Mouse (Mus musculus): Measurements from ENCODE around the gene Nr2e1.

Gene Nr2e1

DNA sequence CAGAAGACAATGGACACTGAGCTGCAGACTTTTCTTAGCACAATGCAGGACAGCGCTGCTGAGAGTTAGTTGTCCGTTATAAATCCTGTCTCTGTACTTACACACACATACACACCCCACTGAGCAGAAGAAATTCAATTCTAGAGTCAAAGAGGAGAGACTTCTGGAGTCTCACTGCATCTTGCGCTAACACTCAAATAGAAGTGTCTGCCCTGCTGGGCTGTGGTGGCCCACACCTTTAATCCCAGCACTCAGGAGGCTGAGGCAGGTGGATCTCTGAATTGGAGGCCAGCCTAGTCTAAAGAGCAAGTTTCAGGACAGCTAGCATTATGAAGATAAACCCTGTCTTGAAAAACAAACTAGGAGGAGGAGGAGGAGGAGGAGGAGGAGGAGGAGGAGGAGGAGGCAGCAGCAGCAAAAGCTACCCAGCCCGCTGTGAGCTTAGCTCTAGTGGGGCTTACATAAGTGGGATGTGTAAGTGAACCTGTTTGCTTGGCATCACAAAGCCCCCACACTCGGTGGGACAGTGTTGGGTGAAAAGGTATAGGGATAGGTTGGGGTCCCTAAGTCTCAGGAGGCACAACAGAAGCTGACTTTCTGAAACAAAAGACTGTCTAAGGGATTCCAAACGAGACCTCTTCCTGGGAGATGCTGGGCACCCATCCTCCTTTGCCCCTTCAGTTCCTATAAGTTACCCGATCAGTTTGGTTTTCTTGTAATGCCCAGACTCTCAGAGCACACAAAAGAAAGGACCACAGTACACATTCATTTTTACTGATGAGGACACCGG is 4.7 kb upstream of the Nr2e1 start:
- no peak for DNase-seq (ENCODE audit: low spot score)

GRCm38 (mm10) chr10:42585596-42586305 is 2.3 kb upstream of the Nr2e1 start:
- no peak for DNase-seq (ENCODE audit: low spot score)

DNA sequence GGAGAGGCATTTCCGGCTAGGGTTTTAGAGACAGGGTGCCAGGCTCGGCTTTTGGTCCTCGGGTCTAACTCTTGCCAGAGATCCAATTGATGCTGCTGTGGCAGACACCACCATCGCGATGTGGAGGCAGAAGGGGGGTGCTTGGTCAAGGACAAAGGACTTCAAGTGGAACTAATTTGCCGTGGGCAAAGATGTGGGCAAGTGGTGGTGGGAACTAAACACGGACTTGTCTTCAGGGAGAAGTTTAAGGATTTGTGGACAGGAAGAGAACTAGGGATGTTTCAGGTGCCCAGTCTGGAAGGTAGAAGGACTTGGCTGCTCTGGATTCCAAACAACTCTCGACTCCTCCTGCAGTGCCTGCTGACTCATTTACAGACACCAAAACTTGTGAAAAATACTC is 1.7 kb upstream of the Nr2e1 start:
- DNase-seq (ENCODE audit: low spot score) = no peak

DNA sequence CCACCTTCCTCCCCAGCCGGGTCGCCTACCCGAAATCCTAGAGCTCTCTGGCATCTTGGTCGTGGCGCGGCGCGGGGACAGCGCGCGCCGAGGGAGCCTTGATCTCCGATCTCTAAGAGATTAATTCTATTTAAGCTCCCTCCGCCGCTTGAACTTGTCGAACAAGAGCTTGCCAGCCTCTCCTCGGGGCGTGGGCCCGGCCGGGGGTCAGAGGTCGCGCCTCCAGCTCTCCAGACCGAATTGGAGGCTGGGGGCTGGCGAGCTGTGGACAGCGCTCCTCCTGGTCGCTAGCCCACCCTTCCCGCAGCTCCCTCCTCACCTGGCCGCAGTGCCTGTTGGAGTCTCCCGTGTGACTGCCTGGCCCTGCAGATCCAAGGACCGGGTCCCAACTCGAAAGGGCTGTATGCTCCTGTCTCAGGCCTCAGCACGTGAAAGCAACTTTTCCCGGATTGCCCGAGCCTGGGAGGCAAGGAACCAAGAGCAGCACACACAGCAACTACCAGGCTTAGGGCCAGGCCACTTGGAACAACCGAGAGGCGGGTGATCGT is 1.1 kb upstream of the Nr2e1 start:
- DNase-seq (ENCODE audit: low spot score) = peak; percentile 59

GRCm38 (mm10) chr10:42583902-42584435 is 537 bp upstream of the Nr2e1 start:
- DNase-seq (ENCODE audit: low spot score) = peak; percentile 50

DNA sequence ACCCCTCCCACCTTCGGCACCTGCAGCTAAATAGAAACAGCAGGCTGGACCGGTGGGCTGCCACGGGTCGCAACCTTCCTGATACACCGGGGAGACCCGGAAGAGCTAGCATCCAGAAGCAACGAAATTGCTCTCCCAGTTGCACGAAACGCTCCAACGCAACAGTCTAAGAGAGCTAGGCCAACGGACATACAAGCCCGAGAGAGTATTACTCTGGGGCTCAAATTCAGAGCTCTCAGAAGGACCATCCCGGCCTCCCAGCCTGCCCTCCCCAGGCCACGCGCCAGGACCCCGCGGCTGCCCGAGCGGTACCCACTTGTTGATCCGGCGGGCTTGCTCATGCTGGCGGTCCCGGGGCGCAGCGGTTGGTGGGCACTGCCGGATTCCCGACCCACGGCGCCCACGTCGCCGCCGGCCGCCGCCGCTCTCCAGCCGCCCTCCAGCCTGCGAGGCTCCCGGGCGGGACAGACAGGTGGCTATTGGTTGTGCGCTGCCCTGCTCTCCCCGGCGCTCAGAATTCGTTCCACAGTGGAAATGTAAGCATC is 794 bp downstream of the Nr2e1 start:
- peak; percentile 31 for DNase-seq (ENCODE audit: low spot score)

GRCm38 (mm10) chr10:42581694-42582565 is 1.5 kb downstream of the Nr2e1 start:
- DNase-seq (ENCODE audit: low spot score) = peak; percentile 63

DNA sequence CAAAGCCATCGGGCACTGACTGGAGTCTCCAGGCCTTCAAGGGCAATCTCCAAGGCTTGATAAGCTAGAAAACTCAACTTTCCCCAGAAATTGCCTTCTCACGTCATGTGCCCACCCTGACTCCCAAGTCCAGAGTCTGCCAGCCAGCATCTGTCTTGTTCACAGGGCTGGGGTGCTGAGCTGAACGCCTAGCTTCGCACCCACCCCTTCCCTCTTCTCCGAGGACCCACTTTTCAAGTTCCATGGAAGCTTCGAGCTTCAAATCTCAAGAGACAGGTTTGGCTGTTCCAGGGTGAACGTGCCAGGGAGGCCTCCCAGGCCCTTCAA is 2.5 kb downstream of the Nr2e1 start:
- DNase-seq (ENCODE audit: low spot score) = no peak

GRCm38 (mm10) chr10:42580131-42580950 is 3.1 kb downstream of the Nr2e1 start:
- DNase-seq (ENCODE audit: low spot score) = peak; percentile 46

- DNase-seq (ENCODE audit: low spot score) = peak; percentile 47
These were observed 3.8 kb downstream of the Nr2e1 start for GRCm38 (mm10) chr10:42579475-42580130.

DNA sequence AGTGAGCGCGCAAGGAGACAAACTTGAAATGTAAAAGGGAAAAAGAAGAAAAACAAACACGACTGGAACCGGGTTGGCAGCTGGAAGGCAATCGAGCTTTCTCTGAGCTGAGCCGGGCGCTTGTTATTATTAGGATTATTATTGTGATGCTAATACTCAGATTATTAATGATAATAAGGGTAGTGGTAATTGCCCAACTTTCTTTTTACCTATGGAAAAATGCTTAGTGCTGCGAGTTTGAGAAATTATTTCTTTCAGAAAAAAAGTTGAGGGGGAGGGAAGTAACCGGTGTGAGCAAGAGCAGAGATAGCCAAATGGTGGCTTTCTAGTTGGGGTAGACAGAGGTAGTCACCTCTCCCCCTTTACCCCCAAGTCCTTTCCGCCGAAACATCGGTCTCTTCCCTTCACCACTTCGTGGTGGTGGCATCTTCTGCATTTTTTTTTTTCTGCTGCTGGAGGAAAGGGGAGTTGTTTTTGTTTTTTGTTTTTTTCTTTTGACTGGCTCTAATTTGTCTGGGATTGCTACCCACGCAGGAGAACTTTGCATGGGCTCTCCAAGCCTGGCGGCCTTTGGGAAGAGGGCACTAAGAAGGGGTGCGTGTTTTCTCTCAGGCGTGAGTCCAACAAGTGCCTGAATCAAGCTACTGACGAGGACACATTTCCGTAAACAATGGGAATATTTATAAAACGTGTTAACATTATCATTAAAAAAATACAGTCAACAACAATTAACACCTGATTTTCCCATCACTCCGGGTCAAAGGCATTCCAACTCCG is 4.5 kb downstream of the Nr2e1 start:
- no peak for DNase-seq (ENCODE audit: low spot score)

- DNase-seq (ENCODE audit: low spot score) = peak; percentile 40
These were observed 5.2 kb downstream of the Nr2e1 start for GRCm38 (mm10) chr10:42578281-42578675.

DNA sequence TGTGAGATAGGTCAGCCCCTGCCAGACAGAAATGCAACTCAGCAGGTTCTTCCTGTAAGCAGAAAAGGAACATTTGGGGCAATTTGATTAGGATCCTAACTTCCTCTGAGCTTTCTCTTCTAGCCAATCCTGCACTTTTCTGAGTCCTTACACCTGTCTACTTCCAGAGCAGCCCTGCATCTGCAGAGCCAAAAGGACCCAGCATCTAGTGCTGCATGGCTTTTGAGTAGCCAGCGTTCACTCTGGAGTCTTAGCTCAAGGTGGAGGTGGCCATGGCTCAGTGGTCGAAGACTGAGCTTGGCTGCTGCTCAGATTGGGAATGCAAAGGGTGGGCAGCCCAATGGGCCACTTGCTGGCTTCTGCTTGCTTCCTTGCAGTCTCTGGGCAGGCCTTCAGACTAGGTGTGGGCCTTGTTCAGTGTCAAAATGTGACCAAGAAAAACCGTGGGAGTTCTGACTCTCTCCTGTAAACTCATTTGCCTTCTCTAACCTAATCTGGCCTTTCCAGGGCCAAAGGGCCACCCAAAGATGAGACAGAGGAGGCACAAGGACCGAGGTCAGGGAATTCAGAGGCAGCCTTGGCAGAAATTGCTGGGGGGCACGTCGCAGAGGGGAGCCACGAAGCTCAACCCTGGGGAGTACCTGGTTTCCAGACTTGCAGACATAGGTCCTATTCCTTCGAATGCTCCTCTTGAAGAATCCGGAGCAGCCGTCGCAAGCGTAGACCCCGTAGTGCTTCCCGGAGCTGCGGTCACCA is 5.7 kb downstream of the Nr2e1 start:
- DNase-seq (ENCODE audit: low spot score) = no peak

- DNase-seq (ENCODE audit: low spot score) = peak; percentile 65
These were observed 8.8 kb downstream of the Nr2e1 start for GRCm38 (mm10) chr10:42574639-42575038.

GRCm38 (mm10) chr10:42572971-42573370 is 10.5 kb downstream of the Nr2e1 start:
- no peak for DNase-seq (ENCODE audit: low spot score)

DNA sequence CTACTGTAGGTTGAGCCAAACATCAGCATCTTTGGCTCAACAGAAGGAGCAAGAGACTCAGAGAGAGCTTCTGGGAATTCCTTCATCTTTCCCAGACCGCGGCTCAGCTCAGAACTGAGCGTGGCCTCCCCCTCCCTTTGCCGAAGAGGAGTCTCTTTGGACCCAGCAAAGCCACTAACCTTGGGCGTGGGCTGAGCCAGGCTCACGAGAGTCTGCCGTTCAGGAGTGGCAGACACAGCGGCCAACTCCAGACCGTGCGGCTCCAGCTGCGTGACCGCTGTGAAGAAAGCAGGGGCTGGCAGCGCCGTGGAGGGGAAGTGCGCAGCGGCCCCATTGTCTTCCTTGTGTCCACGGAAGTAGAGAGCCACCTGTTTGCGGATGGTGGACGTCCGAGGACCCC is 10.9 kb downstream of the Nr2e1 start:
- DNase-seq (ENCODE audit: low spot score) = no peak

- peak; percentile 93 for DNase-seq (ENCODE audit: low spot score)
These were observed 21.2 kb downstream of the Nr2e1 start for GRCm38 (mm10) chr10:42562272-42562671.

- no peak for DNase-seq (ENCODE audit: low spot score)
These were observed 23.7 kb downstream of the Nr2e1 start for GRCm38 (mm10) chr10:42559581-42560200.

Data from embryo, embryonic 10 days (tissue).